Mouse (Mus musculus) hindbrain, embryonic 12.5 days (tissue): Measurements from ENCODE around the gene Hlcs. TPM values are rescaled to one million over a fixed set of nuclear protein-coding genes. Genes with fewer than 3 reads are reported as not detected.

ENCODE experiments used
- ATAC-seq: fragments of 200-750 bp; cut with Nextera tagmentation; 2 replicates; pipeline ENCODE4 v1.8.0; 2017; ENCODE audit warnings: moderate TSS enrichment; ENCODE audit not compliant: low FRiP score
- H3K27ac ChIP-seq: fragments of 300-500 bp; sonication (generic); 2 replicates; pipeline ENCODE4 v1.5.1; 2016; ENCODE audit warnings: mild to moderate bottlenecking
- H3K27me3 ChIP-seq: fragments of 300-500 bp; sonication (generic); 2 replicates; pipeline ENCODE4 v1.6.1; 2016; ENCODE audit warnings: mild to moderate bottlenecking
- H3K36me3 ChIP-seq: fragments of 300-500 bp; sonication (generic); 2 replicates; pipeline ENCODE4 v1.6.1; 2016; ENCODE audit warnings: mild to moderate bottlenecking
- H3K4me1 ChIP-seq: fragments of 300-500 bp; sonication (generic); 2 replicates; pipeline ENCODE4 v1.6.1; 2016
- H3K4me2 ChIP-seq: fragments of 300-500 bp; sonication (generic); replicated peaks from 2 replicates; pipeline ENCODE4 v1.6.1; 2016; ENCODE audit warnings: mild to moderate bottlenecking
- H3K4me3 ChIP-seq: fragments of 300-500 bp; sonication (generic); 2 replicates; pipeline ENCODE4 v1.5.1; 2016; ENCODE audit warnings: mild to moderate bottlenecking
- H3K9ac ChIP-seq: fragments of 300-500 bp; sonication (generic); 2 replicates; pipeline ENCODE4 v1.6.1; 2016; ENCODE audit warnings: mild to moderate bottlenecking, moderate library complexity
- H3K9me3 ChIP-seq: fragments of 300-500 bp; sonication (generic); replicated peaks from 2 replicates; pipeline ENCODE4 v1.6.1; 2016; ENCODE audit warnings: mild to moderate bottlenecking
- WGBS: fragments of 180-500 bp; shearing (Covaris S2); methylation state at CpG from one replicate; pipeline ENCODE4 v1.1.7; 2016; 5-methylcytosine and 5-hydroxymethylcytosine counted together
- polyA plus RNA-seq: library from polyadenylated mRNA; unstranded; fragments of >200 nt; fragmentation: Nextera tagmentation; extraction: Ambion mirVana; gene quantifications from 2 replicates; pipeline ENCODE4 v1.2.1, GENCODE M21; 2016

Gene Hlcs
- polyA plus RNA-seq, 1 experiment from 2014 or later, result 10.0 TPM

DNA sequence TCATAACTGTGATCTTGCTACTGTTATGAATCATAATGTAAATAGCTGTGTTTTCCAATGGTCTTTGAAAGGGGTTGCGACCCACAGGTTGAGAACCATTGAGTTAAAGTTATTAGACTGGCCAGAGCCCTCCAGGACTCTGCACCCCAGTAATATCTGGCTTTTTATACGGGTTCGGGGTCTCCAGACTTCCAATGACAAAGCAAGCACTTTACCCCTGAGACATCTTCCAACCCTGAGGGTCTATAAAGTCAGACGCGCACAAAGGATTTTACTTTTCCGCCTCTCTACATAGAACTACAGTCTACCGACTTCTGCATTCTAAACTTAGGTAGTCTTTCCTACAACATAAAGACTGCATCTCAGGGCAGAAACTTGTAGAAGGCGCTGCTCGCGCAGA, 63.7 kb downstream of the Hlcs start:
- H3K27ac ChIP-seq, result no peak overlapping the region
- H3K36me3 ChIP-seq, result no peaks in the 10 kb centered on the region
- no peaks in the 10 kb centered on the region for H3K9me3 ChIP-seq
- H3K9ac ChIP-seq, result no peak overlapping the region
- no peak overlapping the region for H3K4me3 ChIP-seq
- ATAC-seq, result no peak
- H3K4me2 ChIP-seq, result no peak overlapping the region
- 88% methylated on average over 10 of the region's 10 CpGs for WGBS
- H3K27me3 ChIP-seq, result peaks cover 6% of the 10 kb centered on the region; the same call in 1 of the 2 replicates
- peaks cover 17% of the 10 kb centered on the region; the same call in 1 of the 2 replicates for H3K4me1 ChIP-seq

- WGBS, result 92% methylated on average over 15 of the region's 15 CpGs
- no peak for ATAC-seq
- no peaks in the 10 kb centered on the region for H3K9me3 ChIP-seq
Measured at GRCm38 (mm10) chr16:94248721-94249120, 64.7 kb downstream of the Hlcs start.

GRCm38 (mm10) chr16:94246976-94247375, 66.4 kb downstream of the Hlcs start:
- H3K9ac ChIP-seq, result no peak overlapping the region
- 0 out of 2 replicates have a peak, but pooled peaks cover 9% of the 10 kb centered on the region for H3K4me1 ChIP-seq
- no peak overlapping the region for H3K27ac ChIP-seq
- H3K9me3 ChIP-seq, result no peaks in the 10 kb centered on the region
- no peak overlapping the region for H3K4me3 ChIP-seq
- H3K4me2 ChIP-seq, result no peak overlapping the region
- WGBS, result 91% methylated on average over 8 of the region's 8 CpGs
- ATAC-seq, result no peak
- no peaks in the 10 kb centered on the region for H3K36me3 ChIP-seq
- no peaks in the 10 kb centered on the region; the same call in 1 of the 2 replicates for H3K27me3 ChIP-seq

More at GRCm38 (mm10) chr16:94248721-94249120, 64.7 kb downstream of the Hlcs start:
- Histone ChIP-seq H3K36me3 (no peaks in the 10 kb centered on the region), H3K27me3 (peaks cover 6% of the 10 kb centered on the region; the same call in 1 of the 2 replicates), H3K27ac (no peak overlapping the region), H3K4me3 (no peak overlapping the region), H3K4me1 (peaks cover 14% of the 10 kb centered on the region; the same call in 1 of the 2 replicates), H3K4me2 (no peak overlapping the region), H3K9ac (no peak overlapping the region)

GRCm38 (mm10) chr16:94246058-94246784, 67.2 kb downstream of the Hlcs start:
- no peak for ATAC-seq
- no peak overlapping the region for H3K9ac ChIP-seq
- H3K27me3 ChIP-seq, result no peaks in the 10 kb centered on the region; the same call in 1 of the 2 replicates
- H3K27ac ChIP-seq, result no peak overlapping the region
- no peaks in the 10 kb centered on the region for H3K36me3 ChIP-seq
- H3K9me3 ChIP-seq, result no peaks in the 10 kb centered on the region
- 0 out of 2 replicates have a peak, but pooled peaks cover 9% of the 10 kb centered on the region for H3K4me1 ChIP-seq
- no peak overlapping the region for H3K4me3 ChIP-seq
- no peak overlapping the region for H3K4me2 ChIP-seq
- 78% methylated on average over 17 of the region's 17 CpGs for WGBS

- H3K4me2 ChIP-seq, result no peak overlapping the region
- no peaks in the 10 kb centered on the region for H3K9me3 ChIP-seq
- ATAC-seq, result no peak
- 95% methylated on average over 10 of the region's 10 CpGs for WGBS
- H3K9ac ChIP-seq, result no peak overlapping the region
- peaks cover 25% of the 10 kb centered on the region for H3K27me3 ChIP-seq
- peaks cover 8% of the 10 kb centered on the region for H3K4me1 ChIP-seq
- H3K36me3 ChIP-seq, result no peaks in the 10 kb centered on the region
- H3K4me3 ChIP-seq, result no peak overlapping the region
- no peak overlapping the region for H3K27ac ChIP-seq
Measured at GRCm38 (mm10) chr16:94241126-94241525, 72.2 kb downstream of the Hlcs start.

- Histone ChIP-seq H3K36me3 (no peaks in the 10 kb centered on the region), H3K4me2 (no peak overlapping the region)
- WGBS, result 60% methylated on average over 2 of the region's 2 CpGs
Measured at GRCm38 (mm10) chr16:94240190-94240589, 73.2 kb downstream of the Hlcs start.

DNA sequence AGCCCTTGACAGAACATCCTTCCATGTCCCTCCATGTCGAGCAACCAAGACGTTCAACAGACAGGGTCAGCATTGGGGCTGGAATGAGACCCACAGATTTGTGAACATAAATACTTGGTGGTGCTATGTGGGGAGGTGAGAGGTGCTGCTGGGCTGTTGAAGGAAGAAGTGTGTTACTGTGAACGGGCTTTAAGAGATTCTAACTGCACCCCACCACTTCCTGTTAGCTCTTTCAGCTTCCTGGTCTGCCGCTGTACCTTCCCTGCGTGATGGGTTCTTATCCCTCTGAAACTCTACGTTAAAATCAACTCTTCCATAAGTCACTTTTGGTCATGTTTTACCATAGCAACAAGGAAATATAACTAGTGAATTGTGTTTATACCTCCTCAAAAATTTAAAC, 73.8 kb downstream of the Hlcs start:
- no peaks in the 10 kb centered on the region for H3K9me3 ChIP-seq
- 82% methylated on average over 6 of the region's 6 CpGs for WGBS
- H3K9ac ChIP-seq, result no peak overlapping the region
- peaks cover 35% of the 10 kb centered on the region for H3K27me3 ChIP-seq
- no peak for ATAC-seq
- no peaks in the 10 kb centered on the region for H3K36me3 ChIP-seq
- no peak overlapping the region for H3K4me2 ChIP-seq
- H3K4me3 ChIP-seq, result no peak overlapping the region
- peaks cover 8% of the 10 kb centered on the region for H3K4me1 ChIP-seq
- no peak overlapping the region for H3K27ac ChIP-seq

More at GRCm38 (mm10) chr16:94240190-94240589, 73.2 kb downstream of the Hlcs start:
- no peaks in the 10 kb centered on the region for H3K9me3 ChIP-seq
- no peak overlapping the region for H3K27ac ChIP-seq
- H3K4me3 ChIP-seq, result no peak overlapping the region
- no peak for ATAC-seq
- H3K27me3 ChIP-seq, result peaks cover 30% of the 10 kb centered on the region
- H3K4me1 ChIP-seq, result peaks cover 8% of the 10 kb centered on the region
- no peak overlapping the region for H3K9ac ChIP-seq

GRCm38 (mm10) chr16:94239146-94239545, 74.2 kb downstream of the Hlcs start:
- Histone ChIP-seq H3K4me3 (no peak overlapping the region), H3K4me1 (peaks cover 8% of the 10 kb centered on the region), H3K4me2 (no peak overlapping the region), H3K27me3 (peaks cover 39% of the 10 kb centered on the region), H3K27ac (no peak overlapping the region), H3K9ac (no peak overlapping the region), H3K9me3 (no peaks in the 10 kb centered on the region), H3K36me3 (no peaks in the 10 kb centered on the region)
- no peak for ATAC-seq
- 93% methylated on average over 7 of the region's 7 CpGs for WGBS

- 0 out of 2 replicates have a peak, but pooled peaks have one; percentile 35 for ATAC-seq
- H3K27me3 ChIP-seq, result peaks cover 58% of the 10 kb centered on the region
- H3K4me3 ChIP-seq, result no peak overlapping the region
- peaks cover 8% of the 10 kb centered on the region for H3K4me1 ChIP-seq
- WGBS, result 77% methylated on average over 6 of the region's 6 CpGs
- no peak overlapping the region for H3K4me2 ChIP-seq
- H3K36me3 ChIP-seq, result no peaks in the 10 kb centered on the region
- no peaks in the 10 kb centered on the region for H3K9me3 ChIP-seq
- H3K9ac ChIP-seq, result no peak overlapping the region
- H3K27ac ChIP-seq, result no peak overlapping the region
Measured at GRCm38 (mm10) chr16:94237130-94237484, 76.3 kb downstream of the Hlcs start.

- 0 out of 2 replicates have a peak overlapping the region, but pooled peaks have one; percentile 0 for H3K4me2 ChIP-seq
Measured at GRCm38 (mm10) chr16:94236226-94237129, 76.9 kb downstream of the Hlcs start.

GRCm38 (mm10) chr16:94235718-94236117, 77.7 kb downstream of the Hlcs start:
- H3K4me1 ChIP-seq, result peaks cover 8% of the 10 kb centered on the region
- ATAC-seq, result no peak
- H3K9me3 ChIP-seq, result no peaks in the 10 kb centered on the region
- H3K4me3 ChIP-seq, result no peak overlapping the region
- peaks cover 72% of the 10 kb centered on the region for H3K27me3 ChIP-seq
- no peak overlapping the region for H3K9ac ChIP-seq
- no peak overlapping the region for H3K4me2 ChIP-seq
- no peaks in the 10 kb centered on the region for H3K36me3 ChIP-seq
- H3K27ac ChIP-seq, result no peak overlapping the region
- WGBS, result 94% methylated on average over 6 of the region's 6 CpGs

More at GRCm38 (mm10) chr16:94236226-94237129, 76.9 kb downstream of the Hlcs start:
- no peak overlapping the region for H3K4me3 ChIP-seq
- H3K4me1 ChIP-seq, result peaks cover 8% of the 10 kb centered on the region
- no peak overlapping the region for H3K27ac ChIP-seq
- H3K9me3 ChIP-seq, result no peaks in the 10 kb centered on the region
- no peak overlapping the region for H3K9ac ChIP-seq
- WGBS, result 55% methylated on average over 16 of the region's 16 CpGs
- no peaks in the 10 kb centered on the region for H3K36me3 ChIP-seq
- H3K27me3 ChIP-seq, result peaks cover 64% of the 10 kb centered on the region
- ATAC-seq, result no peak

- no peak overlapping the region for H3K27ac ChIP-seq
- no peak for ATAC-seq
- no peaks in the 10 kb centered on the region for H3K9me3 ChIP-seq
- H3K36me3 ChIP-seq, result peaks cover 4% of the 10 kb centered on the region; the same call in 1 of the 2 replicates
- H3K27me3 ChIP-seq, result peaks cover 84% of the 10 kb centered on the region
- H3K9ac ChIP-seq, result no peak overlapping the region
- no peak overlapping the region for H3K4me2 ChIP-seq
- H3K4me3 ChIP-seq, result no peak overlapping the region
- WGBS, result 64% methylated on average over 4 of the region's 4 CpGs
- peaks cover 8% of the 10 kb centered on the region for H3K4me1 ChIP-seq
Measured at GRCm38 (mm10) chr16:94234202-94234601, 79.2 kb downstream of the Hlcs start.
